Mouse (Mus musculus): Measurements from ENCODE around the gene Prok1.

Gene Prok1

GRCm38 (mm10) chr3:107239607-107240006 lies at the start of gene Prok1:
Gene Prok1, minus strand, starts transcription at chr3:107239707.
- no peak for DNase-seq (ENCODE audit: low spot score in 2 of 2)

- no peak for DNase-seq (ENCODE audit: low spot score in 2 of 2)
These were observed 47.8 kb upstream of the Prok1 start for GRCm38 (mm10) chr3:107287346-107287745.

GRCm38 (mm10) chr3:107286123-107286522 lies 46.6 kb upstream of the Prok1 start:
- no peak for DNase-seq (ENCODE audit: low spot score in 2 of 2)

GRCm38 (mm10) chr3:107278479-107279269 lies 39.2 kb upstream of the Prok1 start, which contains the start of gene Lamtor5:
Gene Lamtor5, plus strand, starts transcription at chr3:107278858.
- DNase-seq (ENCODE audit: low spot score in 2 of 2): peak; percentile 84 to 88

GRCm38 (mm10) chr3:107276626-107277025 lies 37.1 kb upstream of the Prok1 start:
- no peak for DNase-seq (ENCODE audit: low spot score in 2 of 2)

- no peak for DNase-seq (ENCODE audit: low spot score in 2 of 2)
These were observed 36.5 kb upstream of the Prok1 start for GRCm38 (mm10) chr3:107275996-107276395.

GRCm38 (mm10) chr3:107275351-107275750 lies 35.8 kb upstream of the Prok1 start:
- DNase-seq (ENCODE audit: low spot score in 2 of 2): no peak

- peak; percentile 38 to 62 for DNase-seq (ENCODE audit: low spot score in 2 of 2)
These were observed 34.3 kb upstream of the Prok1 start for GRCm38 (mm10) chr3:107273820-107274219.

- DNase-seq (ENCODE audit: low spot score in 2 of 2): no peak
These were observed 32.9 kb upstream of the Prok1 start for GRCm38 (mm10) chr3:107272433-107272832.

GRCm38 (mm10) chr3:107266814-107267345 lies 27.4 kb upstream of the Prok1 start:
- DNase-seq (ENCODE audit: low spot score in 2 of 2): no peak

GRCm38 (mm10) chr3:107261851-107262165 lies 22.3 kb upstream of the Prok1 start:
- DNase-seq (ENCODE audit: low spot score in 2 of 2): peak in 1 of 2 experiments; percentile 8

GRCm38 (mm10) chr3:107260956-107261850 lies 21.7 kb upstream of the Prok1 start:
- peak in 1 of 2 experiments; percentile 23 for DNase-seq (ENCODE audit: low spot score in 2 of 2)

GRCm38 (mm10) chr3:107257924-107258323 lies 18.4 kb upstream of the Prok1 start:
- DNase-seq (ENCODE audit: low spot score in 2 of 2): no peak

GRCm38 (mm10) chr3:107256724-107257123 lies 17.2 kb upstream of the Prok1 start:
- DNase-seq (ENCODE audit: low spot score in 2 of 2): no peak

- no peak for DNase-seq (ENCODE audit: low spot score in 2 of 2)
These were observed 16.5 kb upstream of the Prok1 start for GRCm38 (mm10) chr3:107255992-107256391.

- DNase-seq (ENCODE audit: low spot score in 2 of 2): no peak
These were observed 14.4 kb upstream of the Prok1 start for GRCm38 (mm10) chr3:107253925-107254324.

GRCm38 (mm10) chr3:107252035-107252434 lies 12.5 kb upstream of the Prok1 start:
- no peak for DNase-seq (ENCODE audit: low spot score in 2 of 2)

- DNase-seq (ENCODE audit: low spot score in 2 of 2): no peak
These were observed 10.8 kb upstream of the Prok1 start for GRCm38 (mm10) chr3:107250320-107250719.

GRCm38 (mm10) chr3:107249042-107249441 lies 9.5 kb upstream of the Prok1 start:
- DNase-seq (ENCODE audit: low spot score in 2 of 2): no peak

- DNase-seq (ENCODE audit: low spot score in 2 of 2): no peak
These were observed 7.4 kb upstream of the Prok1 start for GRCm38 (mm10) chr3:107246876-107247275.

- DNase-seq (ENCODE audit: low spot score in 2 of 2): no peak
These were observed 2.0 kb upstream of the Prok1 start for GRCm38 (mm10) chr3:107241389-107242094.

- DNase-seq (ENCODE audit: low spot score in 2 of 2): no peak
These were observed 981 bp downstream of the Prok1 start for GRCm38 (mm10) chr3:107238471-107238980.
